Mouse (Mus musculus) bone marrow macrophage, adult 2 months (primary cell): ENCODE results near the gene Fbxl13. TPM values are rescaled to one million over a fixed set of nuclear protein-coding genes. Genes with fewer than 3 reads are reported as not detected.

Source experiments
- H3K27ac ChIP-seq: 2 replicates; pipeline ENCODE4 v1.5.1; 2012; ENCODE audit warnings: low read depth, low read length; ENCODE audit not compliant: insufficient read depth
- H3K4me1 ChIP-seq: 2 replicates; pipeline ENCODE4 v1.6.1; 2012; ENCODE audit warnings: low read length; ENCODE audit not compliant: control insufficient read depth, insufficient read depth
- H3K4me3 ChIP-seq: 2 replicates; pipeline ENCODE4 v1.5.1; 2012; ENCODE audit warnings: mild to moderate bottlenecking, low read length, moderate library complexity; ENCODE audit not compliant: insufficient read depth
- CTCF ChIP-seq: IDR thresholded peaks from 2 replicates; pipeline ENCODE4 v1.5.1; 2012; ENCODE audit warnings: low read depth, mild to moderate bottlenecking, low read length, moderate library complexity
- POLR2A ChIP-seq: IDR thresholded peaks from 2 replicates; pipeline ENCODE4 v1.6.1; 2012; ENCODE audit warnings: mild to moderate bottlenecking, low read depth, low read length, borderline replicate concordance
- polyA plus RNA-seq: library from polyadenylated mRNA; stranded (reverse); fragments of >200 nt; gene quantifications from 2 replicates; pipeline ENCODE4 v1.2.4, GENCODE M21; 2012; ENCODE audit not compliant: missing spikeins, insufficient read depth, insufficient read length

Fbxl13 gene
- polyA plus RNA-seq, 1 experiment: not detected

DNA sequence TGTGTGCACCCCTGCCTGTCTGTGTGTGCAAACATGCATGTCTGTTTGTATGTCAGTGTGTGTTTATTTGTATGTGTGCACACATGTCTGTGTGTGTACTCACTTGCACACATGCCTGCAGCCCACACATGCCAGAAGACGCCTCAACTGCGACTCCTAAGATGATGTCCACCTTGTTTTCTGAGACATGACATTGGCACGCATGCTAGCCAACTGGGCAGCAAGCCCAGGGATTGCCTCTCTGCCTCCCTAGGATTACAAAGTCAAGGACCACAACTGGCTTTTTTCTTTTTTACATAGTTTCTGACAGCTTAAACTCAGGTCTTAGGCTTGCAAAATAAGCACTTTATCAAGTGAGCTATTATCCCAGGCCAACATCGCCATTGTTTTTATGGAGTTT is 99.6 kb downstream of the Fbxl13 start:
- TF ChIP-seq POLR2A (no peak), CTCF (no peak)
- H3K4me1 ChIP-seq: peaks cover 37% of the 10 kb centered on the region
- H3K4me3 ChIP-seq: no peak overlapping the region

DNA sequence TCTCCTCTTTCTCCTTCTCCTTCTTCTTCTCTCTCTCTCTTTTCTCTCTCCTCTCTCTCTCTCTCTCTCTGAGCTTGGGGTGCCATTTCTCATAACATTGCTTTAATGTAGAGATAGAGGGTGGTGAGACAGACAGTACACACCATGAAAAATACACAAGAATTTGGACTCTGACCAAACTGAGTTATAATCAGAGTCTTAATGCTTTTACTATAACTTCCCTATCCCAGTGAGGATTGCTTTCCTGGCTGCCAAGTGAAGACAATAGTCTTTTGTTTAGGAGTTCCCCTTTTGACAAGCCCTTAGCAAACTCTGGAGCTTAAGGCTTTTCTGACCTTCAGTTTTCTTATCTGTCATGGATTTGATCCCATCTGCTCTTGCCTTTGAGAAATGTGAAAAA is 100.2 kb downstream of the Fbxl13 start:
- TF ChIP-seq CTCF (no peak), POLR2A (no peak)
- Histone ChIP-seq H3K4me1 (peaks cover 36% of the 10 kb centered on the region), H3K27ac (no peak overlapping the region), H3K4me3 (no peak overlapping the region)

More for the DNA sequence above, 99.6 kb downstream of the Fbxl13 start:
- H3K27ac ChIP-seq: no peak overlapping the region

DNA sequence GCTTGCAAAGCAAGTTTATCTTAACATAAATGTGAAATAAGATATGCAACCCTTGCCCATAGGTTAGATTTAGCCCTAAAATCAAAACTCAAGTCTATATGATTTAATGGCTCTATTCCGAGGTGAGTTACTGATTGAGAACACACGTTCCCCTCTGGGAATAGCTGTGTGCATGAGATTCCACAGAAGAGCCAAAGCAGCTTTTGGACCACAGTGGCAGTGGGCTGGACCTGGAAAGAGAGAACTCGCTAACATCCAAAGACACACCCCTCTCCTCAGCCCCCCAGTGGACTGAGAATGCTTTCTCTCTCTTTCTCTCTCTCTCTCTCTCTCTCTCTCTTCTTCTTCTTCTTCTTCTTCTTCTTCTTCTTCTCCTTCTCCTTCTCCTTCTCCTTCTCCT is 100.6 kb downstream of the Fbxl13 start:
- TF ChIP-seq CTCF: no peak
- Histone ChIP-seq H3K27ac (no peak overlapping the region), H3K4me3 (no peak overlapping the region), H3K4me1 (peaks cover 36% of the 10 kb centered on the region)

DNA sequence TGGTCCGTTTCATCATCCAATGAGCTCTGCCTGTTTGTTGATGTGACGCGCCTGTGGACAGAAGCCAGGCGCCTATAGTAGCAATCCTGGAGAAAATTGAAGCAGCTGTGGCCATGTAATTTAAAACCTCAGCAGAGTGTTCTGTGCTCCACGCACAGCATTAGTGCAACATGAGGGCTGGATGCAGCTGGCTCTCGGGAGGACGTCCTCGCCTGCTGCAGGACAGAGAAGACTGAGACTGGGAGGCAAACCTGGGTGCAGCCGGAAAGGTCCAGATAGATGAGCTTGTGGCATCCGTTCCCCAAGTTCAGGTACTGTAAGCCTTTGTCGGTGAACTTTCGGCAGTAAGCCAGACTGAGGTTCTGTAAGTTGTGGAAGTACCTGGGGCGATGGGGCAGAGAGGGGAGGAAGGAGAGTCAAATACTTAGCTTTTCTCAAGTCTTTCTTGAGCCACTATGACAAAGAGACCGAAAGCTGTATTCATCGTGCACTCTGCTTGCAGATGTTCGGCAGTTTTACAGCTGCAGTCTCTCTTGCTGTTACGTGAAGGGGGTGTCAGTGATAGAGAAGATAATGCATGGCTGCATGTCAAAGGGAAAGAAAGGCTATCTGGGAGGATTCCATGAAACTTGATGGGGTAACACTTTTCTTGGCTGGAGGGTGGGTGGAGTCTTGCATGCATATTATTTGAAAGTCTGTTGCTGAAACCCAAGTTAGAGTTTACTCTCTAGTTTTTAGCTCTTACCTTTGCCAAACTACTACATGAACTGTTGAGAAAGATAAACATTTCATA is 101.8 kb downstream of the Fbxl13 start, which contains the start of gene Lrrc17:
Gene Lrrc17, plus strand, starts transcription at position 151 of the 793 bp plus-strand sequence.
- TF ChIP-seq POLR2A: no peak
- TF ChIP-seq CTCF: no peak
- H3K4me1 ChIP-seq: peaks cover 33% of the 10 kb centered on the region
- H3K27ac ChIP-seq: no peak within 1 kb of the TSS
- H3K4me3 ChIP-seq: no peak within 1 kb of the TSS

DNA sequence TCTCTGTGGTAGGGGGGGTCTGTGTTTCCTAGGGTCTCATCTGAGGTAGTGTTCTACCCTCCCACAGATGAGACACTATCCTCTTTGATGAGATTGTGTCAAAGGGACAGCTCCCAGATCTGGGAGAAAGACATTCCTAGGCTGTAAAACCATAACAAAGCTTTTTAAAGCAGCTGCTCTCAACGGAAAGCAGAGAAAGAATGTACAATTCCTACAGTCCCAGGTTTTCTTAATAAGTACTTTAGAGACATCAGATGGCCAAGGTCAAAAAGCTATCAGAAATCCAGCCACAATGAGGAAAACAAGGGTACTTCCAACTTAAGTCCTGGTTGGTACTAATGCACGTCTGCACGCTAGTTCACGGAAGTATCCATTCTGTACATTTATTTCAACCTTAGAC is 103.2 kb downstream of the Fbxl13 start:
- no peak overlapping the region for H3K27ac ChIP-seq
- TF ChIP-seq POLR2A: no peak
- no peak for TF ChIP-seq CTCF
- peaks cover 26% of the 10 kb centered on the region for H3K4me1 ChIP-seq
- H3K4me3 ChIP-seq: no peak overlapping the region

DNA sequence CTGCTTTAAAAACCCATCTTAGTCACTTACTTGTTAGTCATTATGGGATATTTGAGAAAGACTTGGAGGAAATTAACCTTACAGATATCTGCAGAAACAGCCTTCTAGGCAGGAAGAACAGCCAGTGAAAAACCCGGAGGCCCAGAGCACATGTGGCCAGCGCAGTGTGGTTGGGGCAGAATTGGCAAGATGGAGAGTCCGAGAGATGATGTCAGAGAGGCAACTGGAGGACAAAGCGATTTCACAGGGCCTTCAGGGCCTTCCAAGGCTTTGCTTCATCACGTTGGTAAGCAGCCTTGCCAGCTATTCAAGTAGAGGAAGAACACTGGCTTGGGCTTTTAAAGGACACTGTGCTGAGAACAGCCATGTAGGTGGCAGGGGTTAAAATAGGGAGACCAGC is 112.5 kb downstream of the Fbxl13 start:
- TF ChIP-seq POLR2A (no peak), CTCF (no peak)
- H3K4me1 ChIP-seq: peaks cover 10% of the 10 kb centered on the region
- no peak overlapping the region for H3K27ac ChIP-seq
- no peak overlapping the region for H3K4me3 ChIP-seq

DNA sequence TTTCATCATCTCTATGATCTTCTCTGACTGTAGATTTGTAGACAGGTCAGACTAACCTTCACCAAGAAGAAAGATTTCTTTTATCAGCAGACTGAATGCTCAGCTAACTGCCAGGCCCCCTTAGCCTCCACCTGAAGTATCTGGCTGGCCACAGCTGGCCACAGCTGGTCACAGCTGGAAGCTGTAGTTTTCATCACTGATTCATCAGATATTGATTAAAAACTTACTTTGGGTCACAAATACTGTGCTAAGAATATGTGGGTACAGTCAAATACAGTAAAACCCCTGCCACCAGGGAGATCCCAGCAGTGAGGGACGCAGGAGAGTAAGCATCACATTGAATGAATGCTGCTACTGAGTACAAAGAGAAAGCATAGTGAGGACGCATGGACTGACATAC is 113.3 kb downstream of the Fbxl13 start:
- H3K27ac ChIP-seq: no peak overlapping the region
- H3K4me1 ChIP-seq: peaks cover 12% of the 10 kb centered on the region
- no peak for TF ChIP-seq CTCF
- TF ChIP-seq POLR2A: no peak
- no peak overlapping the region for H3K4me3 ChIP-seq

DNA sequence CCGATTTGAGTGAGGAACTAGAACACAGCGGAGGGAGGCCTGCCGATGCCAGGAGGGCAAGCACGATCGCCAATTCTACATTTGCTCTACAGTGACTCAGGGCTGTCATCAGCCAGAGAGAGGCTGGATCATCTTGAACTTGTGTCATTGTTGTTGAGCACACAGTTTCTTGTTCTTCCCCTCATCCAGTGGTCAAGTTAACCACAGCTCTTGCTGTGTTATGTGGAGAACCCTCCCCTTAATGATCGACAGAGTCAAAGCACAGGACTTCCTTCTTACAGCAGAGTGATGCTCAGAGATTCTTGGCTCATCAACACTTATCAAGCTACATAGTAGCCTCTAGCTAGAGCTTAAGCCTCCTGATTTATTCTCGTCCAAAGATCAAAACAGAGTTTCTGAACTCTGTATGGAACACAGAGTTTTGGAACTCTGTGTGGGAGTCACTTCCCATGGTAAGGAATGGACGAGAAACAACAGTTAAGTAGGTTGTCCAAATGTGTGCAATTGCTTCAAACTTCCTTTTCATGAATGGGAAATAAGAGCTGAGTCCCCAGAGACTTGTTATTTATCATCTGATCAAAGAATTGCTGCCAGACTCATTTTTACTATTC is 116.2 kb downstream of the Fbxl13 start:
- H3K4me1 ChIP-seq: peaks cover 12% of the 10 kb centered on the region
- no peak overlapping the region for H3K4me3 ChIP-seq
- TF ChIP-seq POLR2A (no peak), CTCF (no peak)
- peak overlapping the region; percentile 9; the same call in 1 of the 2 replicates for H3K27ac ChIP-seq

DNA sequence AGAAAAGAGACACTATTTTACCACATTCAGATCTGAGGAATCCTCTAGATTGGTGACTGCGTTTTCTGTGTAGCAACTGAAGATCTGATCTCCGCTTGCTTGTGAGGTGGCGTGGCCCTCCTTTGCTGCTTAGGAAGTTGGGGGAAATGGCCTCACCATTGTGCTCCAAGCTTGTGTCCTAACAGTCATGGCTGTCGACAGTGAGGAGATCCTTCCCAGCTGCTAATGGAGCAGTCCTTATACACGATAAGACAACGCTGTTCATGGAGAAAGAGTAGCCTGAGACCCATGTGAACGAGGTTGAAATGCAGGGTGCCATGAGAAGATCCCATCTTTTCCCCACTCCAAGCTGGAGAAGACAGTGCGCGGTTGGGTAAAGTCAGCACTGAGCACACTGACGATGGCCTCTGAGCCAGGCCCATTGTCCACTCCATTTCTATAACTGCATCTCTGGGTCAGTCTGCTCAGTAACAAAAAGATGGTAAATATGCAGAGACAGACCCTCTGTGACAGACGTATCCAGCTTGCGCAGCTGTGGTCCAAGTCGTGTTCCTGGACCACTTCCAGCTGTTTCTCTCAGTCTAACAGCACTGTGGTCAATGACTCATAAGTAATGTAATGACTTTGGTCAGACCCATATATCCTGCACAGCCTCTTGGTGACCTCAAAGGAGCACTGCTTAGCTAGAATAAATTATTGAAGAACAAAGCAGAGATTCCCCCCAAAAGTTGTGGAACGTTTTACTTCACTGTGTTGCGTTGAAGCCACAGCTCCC is 117.2 kb downstream of the Fbxl13 start:
- Histone ChIP-seq H3K4me3 (no peak overlapping the region), H3K4me1 (peaks cover 12% of the 10 kb centered on the region), H3K27ac (peak overlapping the region; percentile 9; the same call in 1 of the 2 replicates)
- TF ChIP-seq POLR2A (no peak), CTCF (no peak)
